Mouse (Mus musculus): ENCODE data around the gene Ttc28. TPM values are rescaled to one million over a fixed set of nuclear protein-coding genes. Genes with fewer than 3 reads are reported as not detected.

Gene Ttc28
- total and polyA plus RNA-seq, 2 experiments = 0.81 to 0.83 TPM

GRCm38 (mm10) chr5:111137283-111137682 lies 257.7 kb downstream of the Ttc28 start:
- DNase-seq (ENCODE audit: extremely low read depth, low read depth, low spot score) = no peak

GRCm38 (mm10) chr5:111137742-111138141 lies 258.1 kb downstream of the Ttc28 start:
- Histone ChIP-seq H3K27me3 (ENCODE audit: control insufficient read depth, insufficient read depth, low read length) (no peaks in the 10 kb centered on the region), H3K27ac (replicated peaks; ENCODE audit: insufficient read depth, low read depth, low read length) (no peak overlapping the region), H3K4me3 (ENCODE audit: insufficient read depth, low read depth, low read length) (no peak overlapping the region), H3K79me2 (ENCODE audit: control insufficient read depth, insufficient read depth, low read length) (no peaks in the 10 kb centered on the region), H3K4me1 (ENCODE audit: control insufficient read depth, insufficient read depth, low read length) (peaks cover 2% of the 10 kb centered on the region; the same call in 1 of the 2 replicates), H3K36me3 (ENCODE audit: control insufficient read depth, insufficient read depth, low read length) (no peaks in the 10 kb centered on the region), H3K9ac (ENCODE audit: low read depth, low read length) (no peak overlapping the region)
- TF ChIP-seq CTCF (IDR thresholded peaks at IDR 0.05; ENCODE audit: low read depth, low read length) = no peak
- no peak for TF ChIP-seq POLR2A (IDR thresholded peaks at IDR 0.05; ENCODE audit: extremely low read depth, insufficient read depth, low read length)
- WGBS = 88% methylated on average over 13 of the region's 13 CpGs
- no peak for DNase-seq (ENCODE audit: extremely low read depth, low read depth, low spot score)

More at GRCm38 (mm10) chr5:111137283-111137682, 257.7 kb downstream of the Ttc28 start:
- TF ChIP-seq POLR2A (IDR thresholded peaks at IDR 0.05; ENCODE audit: extremely low read depth, insufficient read depth, low read length) = no peak
- TF ChIP-seq CTCF (IDR thresholded peaks at IDR 0.05; ENCODE audit: low read depth, low read length) = no peak
- Histone ChIP-seq H3K27me3 (ENCODE audit: control insufficient read depth, insufficient read depth, low read length) (no peaks in the 10 kb centered on the region), H3K4me3 (ENCODE audit: insufficient read depth, low read depth, low read length) (no peak overlapping the region), H3K4me1 (ENCODE audit: control insufficient read depth, insufficient read depth, low read length) (peaks cover 2% of the 10 kb centered on the region; the same call in 1 of the 2 replicates), H3K79me2 (ENCODE audit: control insufficient read depth, insufficient read depth, low read length) (no peaks in the 10 kb centered on the region), H3K9ac (ENCODE audit: low read depth, low read length) (no peak overlapping the region), H3K27ac (replicated peaks; ENCODE audit: insufficient read depth, low read depth, low read length) (no peak overlapping the region), H3K36me3 (ENCODE audit: control insufficient read depth, insufficient read depth, low read length) (no peaks in the 10 kb centered on the region)
- 77% methylated on average over 6 of the region's 6 CpGs for WGBS

DNA sequence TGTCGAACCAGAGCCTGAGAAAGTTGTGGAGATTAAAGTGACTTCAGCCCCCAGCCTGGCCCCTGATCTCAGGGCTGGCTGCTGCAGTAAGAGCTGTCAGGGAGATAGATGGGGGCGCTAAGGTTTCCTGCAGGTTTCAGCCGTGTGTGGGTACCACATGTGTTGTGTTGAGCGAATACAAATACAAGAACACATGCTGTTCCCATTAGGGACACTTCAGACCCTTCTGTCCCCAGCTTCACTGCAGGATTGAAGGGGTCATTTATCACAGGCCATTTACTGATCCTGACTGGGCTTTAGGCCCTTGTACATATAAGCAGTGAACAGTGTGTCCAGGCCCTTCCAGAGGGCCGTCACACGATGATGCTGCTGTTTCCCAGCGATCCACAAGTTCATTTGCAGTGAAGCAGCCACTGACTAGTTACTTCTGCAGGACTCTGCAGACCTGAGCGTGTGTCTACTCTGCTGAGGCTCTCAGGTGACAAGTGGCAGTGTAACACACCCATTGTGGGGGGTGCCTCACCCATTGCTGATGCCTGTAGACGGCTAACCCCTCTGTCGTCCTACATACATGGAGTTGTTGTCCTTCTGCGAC lies 258.7 kb downstream of the Ttc28 start:
- Histone ChIP-seq H3K9ac (ENCODE audit: low read depth, low read length) (no peak overlapping the region), H3K36me3 (ENCODE audit: control insufficient read depth, insufficient read depth, low read length) (no peaks in the 10 kb centered on the region), H3K4me1 (ENCODE audit: control insufficient read depth, insufficient read depth, low read length) (peaks cover 2% of the 10 kb centered on the region; the same call in 1 of the 2 replicates), H3K27me3 (ENCODE audit: control insufficient read depth, insufficient read depth, low read length) (no peaks in the 10 kb centered on the region), H3K27ac (replicated peaks; ENCODE audit: insufficient read depth, low read depth, low read length) (0 out of 2 replicates have a peak overlapping the region, but pooled peaks have one; percentile 38), H3K79me2 (ENCODE audit: control insufficient read depth, insufficient read depth, low read length) (no peaks in the 10 kb centered on the region), H3K4me3 (ENCODE audit: insufficient read depth, low read depth, low read length) (no peak overlapping the region)
- TF ChIP-seq POLR2A (IDR thresholded peaks at IDR 0.05; ENCODE audit: extremely low read depth, insufficient read depth, low read length) (no peak), CTCF (IDR thresholded peaks at IDR 0.05; ENCODE audit: low read depth, low read length) (no peak)
- no peak for DNase-seq (ENCODE audit: extremely low read depth, low read depth, low spot score)
- 71% methylated on average over 11 of the region's 11 CpGs for WGBS

DNA sequence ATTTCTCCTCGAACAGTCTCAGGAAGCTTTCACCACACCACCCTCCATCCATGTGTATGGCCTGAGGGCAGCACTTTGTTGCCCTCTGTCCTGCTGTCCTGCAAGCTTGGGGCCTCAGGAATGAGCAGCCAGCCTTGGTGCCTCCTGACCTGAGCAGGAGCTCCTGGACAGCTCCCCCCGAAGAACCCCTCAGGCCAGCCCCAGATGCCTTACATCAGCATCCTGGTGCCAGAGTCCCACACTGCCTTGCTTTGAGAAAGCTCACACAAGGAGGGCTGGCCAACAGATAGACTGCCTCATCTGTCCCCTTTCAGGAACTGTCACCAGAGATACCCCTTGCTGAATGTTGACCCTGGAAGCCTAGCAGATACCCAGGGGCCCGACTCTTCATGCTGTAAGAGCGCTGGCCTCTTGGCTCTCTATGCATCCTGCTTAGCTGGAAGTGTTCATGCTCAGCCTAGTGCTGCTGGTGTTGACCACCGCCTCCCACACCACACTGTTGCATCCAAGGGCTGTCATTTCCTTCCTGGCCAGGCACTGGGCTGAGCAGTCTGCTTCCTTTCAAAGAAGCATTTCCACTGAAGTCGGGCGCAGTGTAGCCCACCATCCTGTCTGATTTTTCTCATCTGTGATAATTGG lies 259.4 kb downstream of the Ttc28 start:
- H3K9ac ChIP-seq (ENCODE audit: low read depth, low read length) = no peak overlapping the region
- peak overlapping the region; percentile 70 for H3K27ac ChIP-seq (replicated peaks; ENCODE audit: insufficient read depth, low read depth, low read length)
- no peak overlapping the region for H3K4me3 ChIP-seq (ENCODE audit: insufficient read depth, low read depth, low read length)
- 71% methylated on average over 7 of the region's 7 CpGs for WGBS
- no peaks in the 10 kb centered on the region for H3K79me2 ChIP-seq (ENCODE audit: control insufficient read depth, insufficient read depth, low read length)
- no peak for DNase-seq (ENCODE audit: extremely low read depth, low read depth, low spot score)
- TF ChIP-seq CTCF (IDR thresholded peaks at IDR 0.05; ENCODE audit: low read depth, low read length) = no peak
- TF ChIP-seq POLR2A (IDR thresholded peaks at IDR 0.05; ENCODE audit: extremely low read depth, insufficient read depth, low read length) = no peak
- peaks cover 2% of the 10 kb centered on the region; the same call in 1 of the 2 replicates for H3K4me1 ChIP-seq (ENCODE audit: control insufficient read depth, insufficient read depth, low read length)
- no peaks in the 10 kb centered on the region for H3K36me3 ChIP-seq (ENCODE audit: control insufficient read depth, insufficient read depth, low read length)
- no peaks in the 10 kb centered on the region for H3K27me3 ChIP-seq (ENCODE audit: control insufficient read depth, insufficient read depth, low read length)

DNA sequence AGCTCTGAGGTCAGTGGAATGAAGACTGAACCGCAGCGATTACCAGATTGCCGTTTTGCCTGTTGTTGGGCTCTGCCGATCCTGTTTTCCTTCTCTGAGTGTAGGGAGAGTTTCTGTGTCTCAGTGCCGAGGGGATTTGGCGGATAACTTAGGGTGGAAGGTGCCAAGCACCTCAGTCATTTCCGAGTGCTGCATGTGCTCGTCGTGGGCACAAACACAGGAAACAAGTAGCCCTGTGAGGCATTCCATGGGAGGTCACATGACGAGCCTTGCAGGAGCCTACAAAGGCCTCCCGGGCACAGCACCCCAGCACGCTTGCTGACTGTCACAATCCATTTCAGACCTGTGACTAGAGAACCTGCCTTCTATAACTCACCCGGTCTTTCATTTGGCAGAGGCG lies 260.0 kb downstream of the Ttc28 start:
- no peaks in the 10 kb centered on the region for H3K27me3 ChIP-seq (ENCODE audit: control insufficient read depth, insufficient read depth, low read length)
- no peak overlapping the region for H3K4me3 ChIP-seq (ENCODE audit: insufficient read depth, low read depth, low read length)
- H3K27ac ChIP-seq (replicated peaks; ENCODE audit: insufficient read depth, low read depth, low read length) = peak overlapping the region; percentile 70
- no peak for DNase-seq (ENCODE audit: extremely low read depth, low read depth, low spot score)
- H3K36me3 ChIP-seq (ENCODE audit: control insufficient read depth, insufficient read depth, low read length) = no peaks in the 10 kb centered on the region
- TF ChIP-seq POLR2A (IDR thresholded peaks at IDR 0.05; ENCODE audit: extremely low read depth, insufficient read depth, low read length) = no peak
- no peak for TF ChIP-seq CTCF (IDR thresholded peaks at IDR 0.05; ENCODE audit: low read depth, low read length)
- peaks cover 2% of the 10 kb centered on the region; the same call in 1 of the 2 replicates for H3K4me1 ChIP-seq (ENCODE audit: control insufficient read depth, insufficient read depth, low read length)
- H3K79me2 ChIP-seq (ENCODE audit: control insufficient read depth, insufficient read depth, low read length) = no peaks in the 10 kb centered on the region
- 73% methylated on average over 14 of the region's 14 CpGs for WGBS
- H3K9ac ChIP-seq (ENCODE audit: low read depth, low read length) = no peak overlapping the region
